Mouse (Mus musculus) thymus, adult 2 months (tissue): ENCODE measurements at regions not wholly inside any gene's neighbourhood (a gene's known extent, or its start where the extent isn't known, plus 50 kb on each side); places are given as distances from the start of the nearest gene placed in this dataset.

ENCODE experiments used
- CTCF ChIP-seq: fragments of 200-500 bp; IDR thresholded peaks from 2 replicates; pipeline ENCODE4 v1.5.1; 2012; ENCODE audit warnings: mild to moderate bottlenecking, control low read depth, low read length, moderate library complexity, borderline replicate concordance; ENCODE audit not compliant: control insufficient read depth, poor library complexity, insufficient read depth; ENCODE audit errors: extremely low read depth
- POLR2A ChIP-seq: fragments of 200-500 bp; IDR thresholded peaks from 2 replicates; pipeline ENCODE4 v1.6.1; 2012; ENCODE audit warnings: mild to moderate bottlenecking, low read length, control low read depth, moderate library complexity; ENCODE audit not compliant: control insufficient read depth, poor library complexity, insufficient read depth; ENCODE audit errors: extremely low read depth

GRCm38 (mm10) chr12:54489675-54490074, 166.7 kb downstream of the Sptssa start:
- TF ChIP-seq CTCF (no peak), POLR2A (no peak)
